Mouse (Mus musculus) urinary bladder, postnatal 4 days (tissue): Measurements from ENCODE around the gene Nono.
A peak's percentile ranks its signal among the peaks of the same experiment; 100 is the strongest.

Experiments
- DNase-seq, 2 experiments: peaks; one replicate each; pipeline ENCODE4 v3.0.0; 2021 to 2022; ENCODE audit warnings: low spot score in 2 of 2

The Nono gene

DNA sequence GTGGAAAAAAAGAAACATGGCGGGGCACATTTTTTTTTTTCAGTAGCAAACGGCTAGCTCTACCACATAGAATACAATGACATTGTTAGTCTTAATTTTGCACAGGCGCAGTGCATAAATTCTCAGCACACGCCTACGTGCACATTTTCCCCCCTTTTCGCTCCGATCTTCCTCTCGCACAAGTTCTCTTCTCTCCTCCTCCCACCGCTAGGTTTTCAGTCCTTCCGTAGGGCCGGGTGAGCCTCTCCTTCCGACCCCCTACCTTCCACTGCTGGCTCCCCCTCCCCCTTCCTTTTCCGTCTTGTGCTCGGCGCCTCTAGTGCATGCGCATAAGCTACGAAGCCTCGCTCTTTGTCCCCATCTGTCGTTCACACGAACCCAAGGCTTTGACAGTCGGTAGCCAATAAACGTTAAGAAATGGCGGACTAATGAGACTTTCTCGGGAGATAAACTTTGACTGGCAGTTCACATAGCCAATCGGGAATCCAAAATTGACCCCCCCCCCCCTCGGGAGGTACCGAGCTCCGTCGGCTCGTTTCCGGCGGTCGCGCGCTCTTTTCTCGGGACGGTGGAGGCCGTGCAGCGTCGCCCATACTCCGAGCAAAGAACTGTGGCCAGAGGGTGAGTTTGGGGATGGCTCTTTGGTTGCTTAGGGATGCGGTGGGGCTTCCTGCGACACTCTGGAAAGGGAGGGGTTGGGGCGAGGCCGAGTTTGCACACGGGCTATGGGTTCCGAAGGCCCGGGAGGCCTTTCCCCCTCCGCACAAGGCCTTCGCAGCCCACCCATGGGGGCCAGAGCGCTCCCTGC is at the start of gene Nono:
Gene Nono, plus strand, starts transcription at position 177 of the 808 bp plus-strand sequence.
- peak; percentile 76 to 78 for DNase-seq

- no peak for DNase-seq
Observed at GRCm38 (mm10) chrX:101379744-101380143, 49.4 kb upstream of the Nono start.

- no peak for DNase-seq
Observed at GRCm38 (mm10) chrX:101383455-101383854, 45.7 kb upstream of the Nono start.

GRCm38 (mm10) chrX:101384439-101385137 is 44.5 kb upstream of the Nono start:
- DNase-seq, result no peak

DNA sequence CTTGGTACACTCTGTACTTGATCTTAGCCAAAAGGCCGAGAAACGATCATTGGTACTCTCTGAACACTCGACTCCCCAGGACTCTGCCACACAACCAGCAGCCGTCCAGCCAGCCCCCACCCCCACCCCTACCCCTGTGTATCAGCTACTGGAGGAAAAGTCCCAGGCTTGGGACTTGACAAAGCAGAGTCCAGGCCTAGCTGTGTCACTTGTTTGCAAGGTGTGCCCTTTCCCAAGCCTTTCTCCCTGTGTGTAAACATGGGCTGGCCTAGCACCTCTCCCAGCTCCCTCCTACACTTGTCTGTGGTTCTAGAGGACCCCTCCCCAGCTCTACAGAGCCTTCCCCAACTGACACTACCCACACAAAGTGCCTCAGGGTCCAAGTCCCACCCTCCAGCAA is 42.9 kb upstream of the Nono start:
- no peak for DNase-seq

DNA sequence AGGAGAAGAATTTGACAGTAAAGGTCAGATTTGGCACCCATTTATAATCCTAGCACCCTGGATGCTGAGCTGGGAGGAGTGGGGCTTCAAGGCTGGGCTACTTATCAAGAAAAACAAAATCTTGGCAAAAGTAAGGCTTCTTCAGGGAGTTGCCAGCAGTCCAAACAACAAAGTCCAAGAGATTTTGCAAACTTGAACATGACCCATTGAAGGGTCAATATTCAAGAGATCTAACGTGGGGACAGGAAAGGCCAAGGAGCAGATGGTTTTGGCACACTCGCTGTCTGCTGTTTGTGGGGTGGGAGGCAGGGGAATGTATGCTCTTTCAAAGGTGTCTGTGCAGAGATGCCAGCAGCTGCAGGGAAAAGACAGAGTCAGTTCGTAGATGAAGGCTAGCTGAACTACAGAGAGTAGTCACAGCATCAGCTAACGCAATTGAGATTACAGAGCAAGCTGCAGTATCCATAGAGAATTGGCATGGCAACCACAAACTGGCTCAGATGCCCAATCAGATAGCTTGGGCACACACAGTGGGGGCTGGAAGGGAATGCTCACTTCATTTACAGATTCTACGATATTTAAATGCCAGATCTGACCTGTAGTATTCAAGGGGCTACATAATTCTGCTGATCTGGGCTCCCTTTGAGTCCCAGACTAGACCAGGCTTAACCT is 40.1 kb upstream of the Nono start:
- DNase-seq, result no peak

GRCm38 (mm10) chrX:101394341-101394740 is 34.8 kb upstream of the Nono start:
- no peak for DNase-seq

DNA sequence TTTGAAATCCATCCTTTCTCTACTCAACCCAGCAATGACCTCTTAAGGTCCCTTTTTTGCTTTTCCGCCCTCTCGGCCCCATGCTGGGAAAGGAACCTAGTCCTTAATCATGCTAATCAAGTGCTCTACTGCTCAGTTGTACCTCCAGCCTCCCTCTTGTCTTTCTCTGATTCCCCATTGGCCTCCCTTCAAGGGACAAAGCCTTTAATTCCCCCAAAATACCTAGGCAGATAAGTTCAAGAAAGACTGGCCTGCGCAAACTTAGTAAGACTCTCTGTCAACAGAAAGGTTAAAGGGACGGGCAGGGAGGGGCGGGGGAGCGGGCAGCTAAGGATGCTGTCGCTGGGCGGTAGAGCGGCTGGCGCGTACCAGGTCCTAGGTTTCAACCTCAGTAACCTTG is 32.7 kb upstream of the Nono start:
- no peak for DNase-seq

DNA sequence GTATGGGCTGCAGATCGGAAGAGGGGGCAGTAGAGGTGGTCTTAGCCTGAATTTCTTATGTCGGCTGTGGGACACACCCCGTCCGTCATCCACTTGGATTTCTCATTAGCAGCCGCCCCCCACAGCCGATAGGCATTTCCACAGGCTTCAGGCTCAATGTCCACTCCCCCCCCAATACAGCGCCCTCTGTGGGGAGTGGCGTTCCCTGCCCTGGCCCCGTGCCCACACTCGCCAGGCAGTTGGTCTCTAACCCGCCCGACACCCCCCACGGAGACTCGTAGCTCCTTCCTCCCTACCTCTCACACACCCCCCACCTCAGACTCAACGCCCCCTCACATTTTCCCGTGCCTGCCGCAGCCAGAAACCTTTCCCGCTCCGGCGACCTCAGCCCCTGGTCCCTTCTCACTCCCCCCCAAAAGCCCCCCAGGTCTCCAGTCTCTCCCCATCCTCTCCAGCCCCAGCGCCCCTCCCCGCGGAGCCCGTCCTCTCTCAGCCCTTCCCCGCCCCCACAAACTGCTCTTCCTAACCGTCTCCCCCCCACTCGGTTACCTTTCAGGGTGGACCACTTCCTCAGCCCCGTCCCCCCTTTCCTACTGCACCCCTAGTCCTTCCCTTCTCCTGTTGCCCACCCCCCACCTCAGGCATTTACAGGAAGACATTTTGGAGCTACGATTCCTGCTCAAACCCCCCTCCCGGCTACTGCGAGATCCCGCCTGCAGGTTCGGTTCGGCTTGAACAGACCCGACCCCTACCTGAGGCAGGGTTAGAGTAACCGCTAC is 10.0 kb upstream of the Nono start:
- peak; percentile 40 to 69 for DNase-seq

- peak; percentile 84 to 87 for DNase-seq
Observed at GRCm38 (mm10) chrX:101419725-101420699, 9.1 kb upstream of the Nono start.

- no peak for DNase-seq
Observed at GRCm38 (mm10) chrX:101420700-101421095, 8.4 kb upstream of the Nono start, which contains the start of gene Zmym3. Gene Zmym3, minus strand, starts transcription at chrX:101420849.

GRCm38 (mm10) chrX:101423462-101423861 is 5.7 kb upstream of the Nono start:
- no peak for DNase-seq

DNA sequence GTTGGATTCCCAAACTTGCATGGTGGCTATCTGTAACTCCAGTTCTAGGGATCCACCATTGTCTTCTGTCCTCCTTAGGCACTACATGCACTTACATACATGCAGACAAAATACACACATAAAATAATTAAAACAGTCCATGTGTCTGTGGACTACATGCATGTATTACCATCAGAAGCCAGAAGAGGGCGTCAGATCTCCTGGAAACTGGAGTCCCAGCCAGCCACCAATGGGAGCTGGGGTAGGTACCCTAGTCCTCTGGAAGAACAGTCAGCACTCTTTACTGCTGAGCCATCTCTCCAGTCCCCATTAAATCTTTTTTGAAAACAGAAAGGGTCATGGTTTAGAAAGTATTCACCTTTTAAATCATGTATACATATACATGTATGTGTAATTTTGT is 1.3 kb upstream of the Nono start:
- no peak for DNase-seq

DNA sequence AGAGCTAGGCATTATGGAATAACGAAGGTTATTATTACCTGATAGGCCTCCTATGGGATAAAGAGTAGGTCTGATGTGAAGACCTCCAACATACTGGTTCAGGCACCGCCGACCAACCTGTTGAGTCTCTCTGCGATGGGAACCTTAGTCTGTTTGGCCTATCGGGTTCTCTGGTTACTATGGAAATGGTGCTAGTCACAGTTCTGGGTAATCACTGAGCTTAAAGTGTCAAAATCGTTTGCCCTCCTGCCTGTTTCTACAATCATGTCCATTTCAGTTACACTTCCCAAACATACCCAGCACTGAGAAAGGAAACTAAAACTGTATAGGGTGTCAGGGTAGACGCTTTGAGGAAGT is 355 bp upstream of the Nono start:
- no peak for DNase-seq

- DNase-seq, result no peak
Observed at GRCm38 (mm10) chrX:101429976-101430375, 858 bp downstream of the Nono start.

GRCm38 (mm10) chrX:101448886-101449475 is 19.9 kb downstream of the Nono start, which contains the start of gene Itgb1bp2:
Gene Itgb1bp2, plus strand, starts transcription at chrX:101449088.
- DNase-seq, result no peak

GRCm38 (mm10) chrX:101451147-101451546 is 22.0 kb downstream of the Nono start:
- DNase-seq, result no peak

- no peak for DNase-seq
Observed at GRCm38 (mm10) chrX:101451591-101451990, 22.5 kb downstream of the Nono start.

DNA sequence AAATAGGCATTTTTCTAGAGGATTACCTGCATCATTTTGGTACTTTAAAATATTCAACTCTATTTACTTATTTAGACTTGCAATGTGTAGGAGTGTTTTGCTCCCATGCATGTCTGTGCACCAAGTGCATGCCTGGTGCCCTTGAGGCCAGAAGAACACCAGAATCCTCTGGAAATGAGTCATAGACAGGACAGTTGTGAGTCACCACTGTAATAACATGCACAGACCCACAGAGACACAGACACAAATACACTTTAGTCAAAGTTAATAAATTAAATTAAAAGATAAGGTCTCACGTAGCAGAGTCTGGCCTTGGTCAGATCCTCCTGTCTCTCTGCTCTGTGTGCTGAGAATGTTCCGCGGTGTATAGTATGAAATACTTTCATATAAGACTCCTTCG is 43.1 kb downstream of the Nono start:
- DNase-seq, result no peak
